Mouse (Mus musculus) lung, postnatal 10 days (tissue): ENCODE results near the gene Thap3.
A peak's percentile ranks its signal among the peaks of the same experiment; 100 is the strongest.

Experiments used
- DNase-seq: peaks from one replicate; pipeline ENCODE4 v3.0.0; 2021

Thap3 gene

GRCm38 (mm10) chr4:151980699-151981098 lies 8.1 kb downstream of the Thap3 start:
- DNase-seq = no peak

- DNase-seq = peak; percentile 89
Measured at GRCm38 (mm10) chr4:151977748-151978147, 11.0 kb downstream of the Thap3 start.

GRCm38 (mm10) chr4:151975441-151975840 lies 13.4 kb downstream of the Thap3 start:
- DNase-seq = peak; percentile 48

GRCm38 (mm10) chr4:151972221-151972967 lies 16.4 kb downstream of the Thap3 start:
- DNase-seq = peak; percentile 60

GRCm38 (mm10) chr4:151968204-151968921 lies 20.4 kb downstream of the Thap3 start:
- DNase-seq = no peak

- no peak for DNase-seq
Measured at GRCm38 (mm10) chr4:151962817-151963216, 26.0 kb downstream of the Thap3 start.

- no peak for DNase-seq
Measured at GRCm38 (mm10) chr4:151960513-151960854, 28.3 kb downstream of the Thap3 start.

- no peak for DNase-seq
Measured at GRCm38 (mm10) chr4:151959849-151960512, 28.8 kb downstream of the Thap3 start.

- DNase-seq = no peak
Measured at GRCm38 (mm10) chr4:151957584-151958315, 31.0 kb downstream of the Thap3 start.

- DNase-seq = no peak
Measured at GRCm38 (mm10) chr4:151955791-151956190, 33.0 kb downstream of the Thap3 start.

GRCm38 (mm10) chr4:151953209-151953608 lies 35.6 kb downstream of the Thap3 start:
- DNase-seq = no peak

- DNase-seq = no peak
Measured at GRCm38 (mm10) chr4:151948497-151949471, 40.0 kb downstream of the Thap3 start.

- DNase-seq = no peak
Measured at GRCm38 (mm10) chr4:151946211-151946610, 42.6 kb downstream of the Thap3 start.

- no peak for DNase-seq
Measured at GRCm38 (mm10) chr4:151938089-151938488, 50.7 kb downstream of the Thap3 start.

- no peak for DNase-seq
Measured at GRCm38 (mm10) chr4:151937441-151937840, 51.4 kb downstream of the Thap3 start.

GRCm38 (mm10) chr4:151934215-151934572 lies 54.6 kb downstream of the Thap3 start:
- DNase-seq = no peak

- peak; percentile 94 for DNase-seq
Measured at GRCm38 (mm10) chr4:151933505-151934214, 55.1 kb downstream of the Thap3 start, which contains the start of gene Dnajc11. Gene Dnajc11 (plus strand): TSS chr4:151933691.
